Mouse (Mus musculus): ENCODE data around the gene Map6d1. TPM values are rescaled to one million over a fixed set of nuclear protein-coding genes. Genes with fewer than 3 reads are reported as not detected.

Map6d1 gene
- total RNA-seq (2021), result 1 to 10 TPM; 1.2 to 1.8 TPM

GRCm38 (mm10) chr16:20240468-20241414 lies at the start of gene Map6d1:
Gene Map6d1, minus strand, starts transcription at chr16:20241358.
- no peak for DNase-seq (ENCODE audit: low spot score)
- intact Hi-C loops (cut with DNase I), result no loop called here

- intact Hi-C loops (cut with DNase I), result no loop called here
- no peak for DNase-seq (ENCODE audit: low spot score)
These were observed 39.1 kb upstream of the Map6d1 start for GRCm38 (mm10) chr16:20280238-20280637.

GRCm38 (mm10) chr16:20279395-20279794 lies 38.2 kb upstream of the Map6d1 start:
- intact Hi-C loops (cut with DNase I), result no loop called here
- DNase-seq (ENCODE audit: low spot score), result no peak

- no peak for DNase-seq (ENCODE audit: low spot score)
- intact Hi-C loops (cut with DNase I), result no loop called here
These were observed 31.8 kb upstream of the Map6d1 start for GRCm38 (mm10) chr16:20272994-20273393.

- DNase-seq (ENCODE audit: low spot score), result no peak
- intact Hi-C loops (cut with DNase I), result no loop called here
These were observed 30.2 kb upstream of the Map6d1 start for GRCm38 (mm10) chr16:20271339-20271738.

GRCm38 (mm10) chr16:20265089-20265488 lies 23.9 kb upstream of the Map6d1 start:
- intact Hi-C loops (cut with DNase I), result no loop called here

GRCm38 (mm10) chr16:20257926-20258325 lies 16.8 kb upstream of the Map6d1 start:
- intact Hi-C loops (cut with DNase I), result no loop called here
- no peak for DNase-seq (ENCODE audit: low spot score)

More at GRCm38 (mm10) chr16:20265089-20265488, 23.9 kb upstream of the Map6d1 start:
- DNase-seq (ENCODE audit: low spot score), result no peak

- DNase-seq (ENCODE audit: low spot score), result no peak
- intact Hi-C loops (cut with DNase I), result no loop called here
These were observed 7.5 kb upstream of the Map6d1 start for GRCm38 (mm10) chr16:20248442-20249174.

- intact Hi-C loops (cut with DNase I), result no loop called here
These were observed 5.9 kb upstream of the Map6d1 start for GRCm38 (mm10) chr16:20247103-20247502.

GRCm38 (mm10) chr16:20238646-20239045 lies 2.5 kb downstream of the Map6d1 start:
- DNase-seq (ENCODE audit: low spot score), result no peak
- intact Hi-C loops (cut with DNase I), result no loop called here

More at GRCm38 (mm10) chr16:20247103-20247502, 5.9 kb upstream of the Map6d1 start:
- no peak for DNase-seq (ENCODE audit: low spot score)

- intact Hi-C loops (cut with DNase I), result no loop called here
These were observed 3.7 kb downstream of the Map6d1 start for GRCm38 (mm10) chr16:20237426-20237825.

GRCm38 (mm10) chr16:20234406-20234805 lies 6.8 kb downstream of the Map6d1 start:
- intact Hi-C loops (cut with DNase I), result no loop called here
- no peak for DNase-seq (ENCODE audit: low spot score)

More at GRCm38 (mm10) chr16:20237426-20237825, 3.7 kb downstream of the Map6d1 start:
- DNase-seq (ENCODE audit: low spot score), result no peak

GRCm38 (mm10) chr16:20228167-20228566 lies 13.0 kb downstream of the Map6d1 start:
- intact Hi-C loops (cut with DNase I), result no loop called here

GRCm38 (mm10) chr16:20227504-20227903 lies 13.7 kb downstream of the Map6d1 start:
- DNase-seq (ENCODE audit: low spot score), result no peak
- intact Hi-C loops (cut with DNase I), result no loop called here

More at GRCm38 (mm10) chr16:20228167-20228566, 13.0 kb downstream of the Map6d1 start:
- DNase-seq (ENCODE audit: low spot score), result no peak

GRCm38 (mm10) chr16:20226676-20227075 lies 14.5 kb downstream of the Map6d1 start:
- intact Hi-C loops (cut with DNase I), result no loop called here
- no peak for DNase-seq (ENCODE audit: low spot score)

GRCm38 (mm10) chr16:20222726-20223125 lies 18.4 kb downstream of the Map6d1 start:
- intact Hi-C loops (cut with DNase I), result no loop called here
- DNase-seq (ENCODE audit: low spot score), result no peak

- DNase-seq (ENCODE audit: low spot score), result no peak
- intact Hi-C loops (cut with DNase I), result loop anchor here (1.0 to 5.0 kb wide), 2 partner anchors 89 to 269 kb away; partner anchors contain the start of gene Parl
These were observed 27.4 kb downstream of the Map6d1 start for GRCm38 (mm10) chr16:20213591-20214226.

- intact Hi-C loops (cut with DNase I), result no loop called here
- DNase-seq (ENCODE audit: low spot score), result no peak
These were observed 41.5 kb downstream of the Map6d1 start for GRCm38 (mm10) chr16:20199501-20200201.

- DNase-seq (ENCODE audit: low spot score), result no peak
- intact Hi-C loops (cut with DNase I), result no loop called here
These were observed 44.2 kb downstream of the Map6d1 start for GRCm38 (mm10) chr16:20196962-20197361.

GRCm38 (mm10) chr16:20195546-20195945 lies 45.6 kb downstream of the Map6d1 start:
- DNase-seq (ENCODE audit: low spot score), result no peak
- intact Hi-C loops (cut with DNase I), result no loop called here

All from heart, postnatal 25 days (tissue).